9 mouse cellular contexts compared by ENCODE assay signal in the genomic region with DNA sequence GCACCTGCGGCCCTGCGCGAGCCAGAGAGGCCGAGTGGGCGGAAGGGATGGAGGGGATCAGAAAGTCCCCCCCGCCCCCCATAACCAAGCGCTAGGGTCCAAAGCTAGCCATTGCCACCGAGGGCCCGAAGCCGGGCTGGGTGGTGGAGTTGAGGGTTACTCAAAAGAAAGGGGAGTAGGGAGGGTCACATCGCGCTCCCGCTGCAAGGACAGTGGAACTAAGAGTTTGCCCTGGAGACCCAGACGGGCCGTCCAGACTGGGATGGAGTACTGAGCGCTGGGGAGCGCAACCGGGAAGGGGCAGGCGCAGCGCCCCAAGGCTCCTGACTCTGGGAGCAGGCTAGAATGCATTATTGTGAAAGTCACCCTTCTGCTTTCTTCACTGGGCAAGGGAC. TPM values are rescaled to one million over a fixed set of nuclear protein-coding genes. Genes with fewer than 3 reads are reported as not detected.
DNase-seq lines count a peak whose midpoint lies in the region; ATAC-seq and TF ChIP-seq lines count a peak whose summit lies in the region.
"Had no signal": no experiment of that assay in that cellular context is flagged by ENCODE, and none has a peak within 500 bp of the region (broad histone marks: within the 10 kb centered on the region; RNA-seq: fewer than 3 reads in every experiment).

No protein-coding gene starts in this region.

- 2% methylated on average over 18 of the region's 20 CpGs for WGBS in lung, embryonic 15.5 days
- WGBS in forebrain, embryonic 14.5 days: 2% methylated on average over 20 of the region's 20 CpGs
- WGBS in liver, embryonic 12.5 days (ENCODE audit: insufficient replicate concordance): 5% methylated on average over 20 of the region's 20 CpGs
- under 1% methylated on average over 20 of the region's 20 CpGs for WGBS in stomach, embryonic 15.5 days
- WGBS in kidney, adult 2 months: 4% methylated on average over 20 of the region's 20 CpGs

- H3K9me3 ChIP-seq in lung, embryonic 15.5 days: no peaks in the 10 kb centered on the region
- H3K9me3 ChIP-seq in forebrain, embryonic 14.5 days (replicated peaks; ENCODE audit: control insufficient read depth, low read length): no peaks in the 10 kb centered on the region
- no peaks in the 10 kb centered on the region for H3K9me3 ChIP-seq in liver, embryonic 12.5 days (replicated peaks)
- H3K9me3 ChIP-seq in stomach, embryonic 15.5 days: no peaks in the 10 kb centered on the region; the same call in 1 of the 2 replicates

- TF ChIP-seq POLR2A in kidney, adult 2 months (IDR thresholded peaks at IDR 0.05; ENCODE audit: low read depth, low read length): no peak

- H3K4me3 ChIP-seq in lung, embryonic 15.5 days: peak overlapping the region; percentile 44
- H3K4me3 ChIP-seq in forebrain, embryonic 14.5 days (ENCODE audit: low read depth, low read length): peak overlapping the region; percentile 35
- peak overlapping the region; percentile 46 for H3K4me3 ChIP-seq in liver, embryonic 12.5 days
- peak overlapping the region; percentile 43 for H3K4me3 ChIP-seq in stomach, embryonic 15.5 days (replicated peaks)
- H3K4me3 ChIP-seq in kidney, adult 2 months (ENCODE audit: insufficient read depth, low read depth, low read length): no peak overlapping the region

- no peak overlapping the region for H3K27ac ChIP-seq in lung, embryonic 15.5 days
- no peak overlapping the region for H3K27ac ChIP-seq in forebrain, embryonic 14.5 days (ENCODE audit: low read depth, low read length)
- no peak overlapping the region for H3K27ac ChIP-seq in liver, embryonic 12.5 days
- no peak overlapping the region for H3K27ac ChIP-seq in stomach, embryonic 15.5 days
- H3K27ac ChIP-seq in kidney, adult 2 months (ENCODE audit: insufficient read depth, low read depth, low read length): no peak overlapping the region

- peak overlapping the region; percentile 65 for H3K4me2 ChIP-seq in lung, embryonic 15.5 days
- H3K4me2 ChIP-seq in forebrain, embryonic 14.5 days (ENCODE audit: low read length): peak overlapping the region; percentile 63
- H3K4me2 ChIP-seq in liver, embryonic 12.5 days: peak overlapping the region; percentile 64
- H3K4me2 ChIP-seq in stomach, embryonic 15.5 days: peak overlapping the region; percentile 80

- H3K4me1 ChIP-seq in lung, embryonic 15.5 days: peaks cover 46% of the 10 kb centered on the region
- H3K4me1 ChIP-seq in forebrain, embryonic 14.5 days (ENCODE audit: control insufficient read depth, insufficient read depth, low read length): peaks cover 2% of the 10 kb centered on the region
- H3K4me1 ChIP-seq in liver, embryonic 12.5 days: peaks cover 35% of the 10 kb centered on the region
- H3K4me1 ChIP-seq in stomach, embryonic 15.5 days: peaks cover 45% of the 10 kb centered on the region
- H3K4me1 ChIP-seq in kidney, adult 2 months (ENCODE audit: control insufficient read depth, insufficient read depth, low read length): no peaks in the 10 kb centered on the region

- peaks cover 98% of the 10 kb centered on the region for H3K27me3 ChIP-seq in lung, embryonic 15.5 days
- peaks cover 97% of the 10 kb centered on the region for H3K27me3 ChIP-seq in forebrain, embryonic 14.5 days (replicated peaks; ENCODE audit: control insufficient read depth, insufficient read depth, low read length)
- H3K27me3 ChIP-seq in liver, embryonic 12.5 days (replicated peaks): peaks cover 99% of the 10 kb centered on the region
- H3K27me3 ChIP-seq in stomach, embryonic 15.5 days (replicated peaks): peaks cover 95% of the 10 kb centered on the region
- H3K27me3 ChIP-seq in kidney, adult 2 months (replicated peaks; ENCODE audit: control insufficient read depth, insufficient read depth, low read length): peaks cover 19% of the 10 kb centered on the region

- TF ChIP-seq CTCF in kidney, adult 2 months (conservative IDR thresholded peaks at IDR 0.05; ENCODE audit: insufficient read depth, insufficient read length, low read depth, low read length): no peak

- ATAC-seq in lung, embryonic 15.5 days (ENCODE audit: borderline replicate concordance, extremely low read depth, low FRiP score, low TSS enrichment): no peak; the same call in 1 of the 2 replicates
- no peak for ATAC-seq in forebrain, embryonic 14.5 days
- no peak for ATAC-seq in liver, embryonic 12.5 days
- ATAC-seq in stomach, embryonic 15.5 days (ENCODE audit: insufficient read depth, low FRiP score, low read depth): no peak

- no peaks in the 10 kb centered on the region for H3K36me3 ChIP-seq in lung, embryonic 15.5 days
- H3K36me3 ChIP-seq in forebrain, embryonic 14.5 days (ENCODE audit: control insufficient read depth, insufficient read depth, low read length): no peaks in the 10 kb centered on the region
- H3K36me3 ChIP-seq in liver, embryonic 12.5 days: no peaks in the 10 kb centered on the region
- no peaks in the 10 kb centered on the region for H3K36me3 ChIP-seq in stomach, embryonic 15.5 days
- H3K36me3 ChIP-seq in kidney, adult 2 months (ENCODE audit: control insufficient read depth, insufficient read depth, low read length): no peaks in the 10 kb centered on the region

- no peak for DNase-seq in lung, postnatal 14 days
- DNase-seq in forebrain, embryonic 14.5 days (ENCODE audit: low spot score): no peak
- DNase-seq in thymus, postnatal 10 days (ENCODE audit: low spot score in 2 of 2): no peak
- no peak for DNase-seq in layer of hippocampus, adult 9-11 months
- no peak for DNase-seq in kidney, adult 2 months
- DNase-seq: heart, postnatal 14 days had no signal

- H3K9ac ChIP-seq in lung, embryonic 15.5 days: no peak overlapping the region
- H3K9ac ChIP-seq in forebrain, embryonic 14.5 days (ENCODE audit: low read length): no peak overlapping the region
- H3K9ac ChIP-seq in liver, embryonic 12.5 days: no peak overlapping the region
- no peak overlapping the region for H3K9ac ChIP-seq in stomach, embryonic 15.5 days

RNA-seq across cellular contexts. Expression of gene Skor1, which starts 0.6 kb away (rescaled TPM):
- not detected in 2 replicates for polyA plus RNA-seq in lung, embryonic 15.5 days (2015; fragmentation: Nextera tagmentation; extraction: Ambion mirVana)
- 0.27 and 0.30 TPM in 2 replicates for polyA plus RNA-seq in forebrain, embryonic 14.5 days (2014; fragmentation: Nextera tagmentation; extraction: Ambion mirVana)
- polyA plus RNA-seq in liver, embryonic 12.5 days (2016; fragmentation: Nextera tagmentation; extraction: Ambion mirVana): not detected in 2 replicates
- 0.05 TPM in 1 of 2 replicates, not detected in the other for polyA plus RNA-seq in stomach, embryonic 15.5 days (2015; fragmentation: Nextera tagmentation; extraction: Ambion mirVana)
- polyA plus RNA-seq in kidney, adult 2 months (2012; rRNA removed): 0.02 and 0.03 TPM in 2 replicates
